Mouse (Mus musculus): ENCODE data around the gene Mcrip1. TPM values are rescaled to one million over a fixed set of nuclear protein-coding genes. Genes with fewer than 3 reads are reported as not detected.

Mcrip1 gene
- total and polyA plus RNA-seq, 2 experiments from 2014 or later, result 103 to 261 TPM

DNA sequence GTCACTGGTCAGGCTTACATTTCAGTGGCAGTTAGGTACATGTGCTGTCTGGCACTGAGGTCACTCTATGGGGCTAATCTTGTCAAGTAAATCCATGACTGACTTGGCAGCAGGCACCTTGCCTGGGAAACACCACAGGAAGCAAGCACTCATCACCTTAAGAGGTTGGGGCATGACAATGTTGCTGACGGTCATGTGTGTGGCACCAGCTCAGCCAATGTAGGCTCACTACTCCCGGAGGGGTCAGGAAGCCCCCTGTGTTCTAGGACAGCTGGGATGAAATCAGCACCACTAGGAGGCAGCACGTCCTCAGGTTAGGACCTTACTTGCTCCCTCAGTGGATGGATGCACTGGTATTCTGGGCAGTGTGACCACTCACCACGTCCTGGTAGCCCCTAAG lies 7.6 kb downstream of the Mcrip1 start:
- H3K27ac ChIP-seq (ENCODE audit: low read depth, low read length), result no peak overlapping the region
- no peak overlapping the region for H3K4me2 ChIP-seq (ENCODE audit: low read depth)
- WGBS, result 40% methylated on average over 4 of the region's 4 CpGs
- peaks cover 36% of the 10 kb centered on the region for H3K36me3 ChIP-seq (ENCODE audit: insufficient read depth)
- no peaks in the 10 kb centered on the region for H3K27me3 ChIP-seq (ENCODE audit: insufficient read depth, low read length)
- H3K4me1 ChIP-seq (ENCODE audit: insufficient read depth), result no peaks in the 10 kb centered on the region
- DNase-seq (no peak), ATAC-seq (no peak)
- H3K4me3 ChIP-seq (ENCODE audit: low read depth, low read length), result no peak overlapping the region
- H3K9ac ChIP-seq, result no peak overlapping the region
- H3K9me3 ChIP-seq (ENCODE audit: low read length), result no peaks in the 10 kb centered on the region
- peak; percentile 53 for TF ChIP-seq CTCF (IDR thresholded peaks at IDR 0.05; ENCODE audit: low read depth)

GRCm38 (mm10) chr11:120539285-120540014 lies 10.1 kb downstream of the Mcrip1 start:
- Histone ChIP-seq H3K4me3 (ENCODE audit: low read depth, low read length) (no peak overlapping the region), H3K4me2 (ENCODE audit: low read depth) (no peak overlapping the region), H3K36me3 (ENCODE audit: insufficient read depth) (peaks cover 25% of the 10 kb centered on the region), H3K9me3 (ENCODE audit: low read length) (no peaks in the 10 kb centered on the region), H3K4me1 (ENCODE audit: insufficient read depth) (no peaks in the 10 kb centered on the region), H3K27me3 (ENCODE audit: insufficient read depth, low read length) (no peaks in the 10 kb centered on the region), H3K27ac (ENCODE audit: low read depth, low read length) (no peak overlapping the region), H3K9ac (no peak overlapping the region)
- no peak for DNase-seq
- WGBS, result 27% methylated on average over 10 of the region's 10 CpGs
- TF ChIP-seq CTCF (IDR thresholded peaks at IDR 0.05; ENCODE audit: low read depth), result no peak
- ATAC-seq, result peak; percentile 40; the same call in 1 of the 2 replicates

DNA sequence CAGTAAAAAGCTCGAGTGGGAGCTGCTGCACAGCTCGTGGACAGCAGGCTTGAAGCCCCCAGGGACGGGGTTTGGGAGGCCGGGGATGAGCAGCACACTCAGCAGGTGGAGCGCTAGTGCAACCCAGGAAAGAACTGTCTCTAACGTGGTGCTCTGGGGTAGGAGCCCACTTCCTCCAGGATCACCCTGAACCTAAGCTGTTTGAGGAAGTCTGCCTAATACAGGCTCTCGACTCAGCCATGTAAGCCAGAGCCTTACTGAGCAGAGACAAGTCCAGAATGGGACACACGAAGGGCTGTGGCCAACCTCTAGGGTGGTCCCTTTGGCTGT lies 10.6 kb downstream of the Mcrip1 start:
- DNase-seq (no peak), ATAC-seq (no peak; the same call in 1 of the 2 replicates)
- Histone ChIP-seq H3K4me1 (ENCODE audit: insufficient read depth) (no peaks in the 10 kb centered on the region), H3K4me3 (ENCODE audit: low read depth, low read length) (no peak overlapping the region), H3K27ac (ENCODE audit: low read depth, low read length) (no peak overlapping the region), H3K4me2 (ENCODE audit: low read depth) (no peak overlapping the region), H3K9ac (no peak overlapping the region), H3K36me3 (ENCODE audit: insufficient read depth) (peaks cover 21% of the 10 kb centered on the region), H3K27me3 (ENCODE audit: insufficient read depth, low read length) (no peaks in the 10 kb centered on the region), H3K9me3 (ENCODE audit: low read length) (no peaks in the 10 kb centered on the region)
- 53% methylated on average over 8 of the region's 8 CpGs for WGBS
- no peak for TF ChIP-seq CTCF (IDR thresholded peaks at IDR 0.05; ENCODE audit: low read depth)

- peaks cover 17% of the 10 kb centered on the region for H3K36me3 ChIP-seq (ENCODE audit: insufficient read depth)
- no peaks in the 10 kb centered on the region for H3K4me1 ChIP-seq (ENCODE audit: insufficient read depth)
- H3K27me3 ChIP-seq (ENCODE audit: insufficient read depth, low read length), result no peaks in the 10 kb centered on the region
- no peak for DNase-seq
- H3K27ac ChIP-seq (ENCODE audit: low read depth, low read length), result no peak overlapping the region
- no peak for TF ChIP-seq CTCF (IDR thresholded peaks at IDR 0.05; ENCODE audit: low read depth)
- ATAC-seq, result no peak
- WGBS, result 61% methylated on average over 3 of the region's 3 CpGs
- H3K9ac ChIP-seq, result no peak overlapping the region
- H3K9me3 ChIP-seq (ENCODE audit: low read length), result no peaks in the 10 kb centered on the region
- H3K4me2 ChIP-seq (ENCODE audit: low read depth), result no peak overlapping the region
- H3K4me3 ChIP-seq (ENCODE audit: low read depth, low read length), result no peak overlapping the region
Observed at GRCm38 (mm10) chr11:120538485-120538884, 11.0 kb downstream of the Mcrip1 start.

DNA sequence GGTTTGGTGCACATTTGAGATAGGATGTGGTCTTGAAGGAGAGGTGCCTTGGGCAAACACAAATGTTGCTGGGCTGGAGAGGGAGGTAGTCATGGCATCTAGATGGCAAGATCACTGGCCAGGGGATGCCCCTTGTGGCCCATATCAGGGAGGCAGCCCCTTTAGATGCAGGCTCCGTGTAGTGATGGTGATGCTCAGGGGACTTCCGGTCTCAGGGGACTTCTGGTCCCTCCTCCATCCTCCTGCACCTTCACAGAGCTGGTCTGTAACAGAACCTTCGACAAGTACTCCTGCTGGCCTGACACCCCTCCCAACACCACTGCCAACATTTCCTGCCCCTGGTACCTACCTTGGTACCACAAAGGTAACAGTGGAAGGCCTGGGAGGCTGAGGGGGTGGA lies 13.7 kb downstream of the Mcrip1 start:
- peaks cover 22% of the 10 kb centered on the region for H3K27me3 ChIP-seq (ENCODE audit: insufficient read depth, low read length)
- no peak overlapping the region for H3K27ac ChIP-seq (ENCODE audit: low read depth, low read length)
- DNase-seq, result no peak
- H3K9ac ChIP-seq, result no peak overlapping the region
- H3K4me2 ChIP-seq (ENCODE audit: low read depth), result no peak overlapping the region
- H3K36me3 ChIP-seq (ENCODE audit: insufficient read depth), result no peaks in the 10 kb centered on the region
- no peak for ATAC-seq
- no peak for TF ChIP-seq CTCF (IDR thresholded peaks at IDR 0.05; ENCODE audit: low read depth)
- no peak overlapping the region for H3K4me3 ChIP-seq (ENCODE audit: low read depth, low read length)
- H3K4me1 ChIP-seq (ENCODE audit: insufficient read depth), result no peaks in the 10 kb centered on the region
- no peaks in the 10 kb centered on the region for H3K9me3 ChIP-seq (ENCODE audit: low read length)
- 75% methylated on average over 3 of the region's 3 CpGs for WGBS

DNA sequence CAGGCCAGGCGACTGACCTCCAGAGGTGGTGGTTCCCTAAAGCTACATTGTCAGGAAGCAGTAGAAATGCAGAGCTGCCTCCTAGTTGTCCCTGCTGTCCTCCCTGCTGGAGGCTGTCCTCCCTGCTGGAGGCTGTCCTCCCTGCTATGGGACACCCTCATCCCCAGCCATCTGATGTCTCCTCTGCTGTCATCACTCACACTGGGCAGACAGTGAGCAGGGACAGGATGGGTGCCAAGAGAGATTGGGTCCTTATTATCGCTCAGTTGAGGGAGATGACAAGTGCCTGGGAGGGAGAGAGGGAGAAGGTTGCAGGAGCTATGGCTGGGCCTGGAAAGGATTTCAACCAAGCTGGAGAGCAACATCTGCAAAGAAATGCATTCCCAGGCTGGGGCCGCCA lies 14.4 kb downstream of the Mcrip1 start:
- no peaks in the 10 kb centered on the region for H3K36me3 ChIP-seq (ENCODE audit: insufficient read depth)
- TF ChIP-seq CTCF (IDR thresholded peaks at IDR 0.05; ENCODE audit: low read depth), result no peak
- no peak overlapping the region for H3K4me3 ChIP-seq (ENCODE audit: low read depth, low read length)
- WGBS, result 61% methylated on average over 3 of the region's 3 CpGs
- no peaks in the 10 kb centered on the region for H3K9me3 ChIP-seq (ENCODE audit: low read length)
- H3K4me1 ChIP-seq (ENCODE audit: insufficient read depth), result no peaks in the 10 kb centered on the region
- DNase-seq, result no peak
- H3K27me3 ChIP-seq (ENCODE audit: insufficient read depth, low read length), result peaks cover 26% of the 10 kb centered on the region
- H3K9ac ChIP-seq, result no peak overlapping the region
- ATAC-seq, result no peak
- H3K4me2 ChIP-seq (ENCODE audit: low read depth), result no peak overlapping the region
- H3K27ac ChIP-seq (ENCODE audit: low read depth, low read length), result no peak overlapping the region

DNA sequence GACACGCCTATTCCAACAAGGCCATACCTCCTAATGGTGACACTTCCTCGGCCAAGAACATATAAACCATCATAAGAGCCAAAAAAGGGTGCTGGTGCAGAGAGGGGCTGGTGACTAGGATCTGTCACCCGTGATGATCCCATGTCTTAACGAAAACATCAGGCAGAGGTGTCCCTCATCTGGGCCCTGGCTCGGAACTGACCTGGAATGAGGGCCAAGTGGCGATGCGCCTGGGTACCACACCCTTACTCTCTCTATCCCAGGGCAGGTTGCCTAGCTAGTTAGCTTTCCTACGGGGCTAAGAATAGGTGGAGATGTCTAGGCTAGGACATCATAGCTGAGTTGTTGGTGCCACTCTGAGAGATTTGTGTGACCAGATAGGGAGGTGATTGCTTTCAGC lies 15.4 kb downstream of the Mcrip1 start:
- DNase-seq, result no peak
- Histone ChIP-seq H3K36me3 (ENCODE audit: insufficient read depth) (no peaks in the 10 kb centered on the region), H3K9me3 (ENCODE audit: low read length) (no peaks in the 10 kb centered on the region), H3K4me1 (ENCODE audit: insufficient read depth) (no peaks in the 10 kb centered on the region), H3K4me2 (ENCODE audit: low read depth) (no peak overlapping the region), H3K27ac (ENCODE audit: low read depth, low read length) (no peak overlapping the region), H3K9ac (no peak overlapping the region), H3K27me3 (ENCODE audit: insufficient read depth, low read length) (peaks cover 36% of the 10 kb centered on the region), H3K4me3 (ENCODE audit: low read depth, low read length) (no peak overlapping the region)
- no peak for TF ChIP-seq CTCF (IDR thresholded peaks at IDR 0.05; ENCODE audit: low read depth)
- 80% methylated on average over 8 of the region's 8 CpGs for WGBS
- no peak for ATAC-seq

Measured in forebrain, postnatal 0 days (tissue).